Mouse (Mus musculus) forebrain, embryonic 11.5 days (tissue): ENCODE data around the gene Prkag2. TPM values are rescaled to one million over a fixed set of nuclear protein-coding genes. Genes with fewer than 3 reads are reported as not detected.
"Not testable (repeated sequence)": the region's sequence is repeated elsewhere in the genome, so short reads cannot be mapped to it uniquely, and the experiment has no call there.

Experiments
- ATAC-seq: fragments of 200-750 bp; cut with Nextera tagmentation; replicated peaks from 2 replicates; pipeline ENCODE4 v1.8.0; 2017; ENCODE audit warnings: moderate TSS enrichment; ENCODE audit not compliant: low FRiP score
- DNase-seq: peaks from one replicate; pipeline ENCODE4 v3.0.0-alpha.2; 2017; ENCODE audit warnings: low spot score
- H3K27ac ChIP-seq: fragments of 300-500 bp; sonication (generic); 2 replicates; pipeline ENCODE4 v1.5.1; 2014; ENCODE audit warnings: low read depth, low read length
- H3K27me3 ChIP-seq: fragments of 300-500 bp; sonication (generic); 2 replicates; pipeline ENCODE4 v1.6.1; 2014; ENCODE audit warnings: mild to moderate bottlenecking, low read length, mixed read lengths; ENCODE audit not compliant: control insufficient read depth, insufficient read depth
- H3K36me3 ChIP-seq: fragments of 300-500 bp; sonication (generic); 2 replicates; pipeline ENCODE4 v1.6.1; 2014; ENCODE audit warnings: mild to moderate bottlenecking, low read length, moderate library complexity, mixed read lengths; ENCODE audit not compliant: control insufficient read depth, insufficient read depth
- H3K4me1 ChIP-seq: fragments of 300-500 bp; sonication (generic); replicated peaks from 2 replicates; pipeline ENCODE4 v1.6.1; 2014; ENCODE audit warnings: low read length, mixed read lengths; ENCODE audit not compliant: control insufficient read depth, insufficient read depth
- H3K4me2 ChIP-seq: fragments of 300-500 bp; sonication (generic); 2 replicates; pipeline ENCODE4 v1.6.1; 2014; ENCODE audit warnings: low read depth, mild to moderate bottlenecking, low read length, moderate library complexity, mixed read lengths; ENCODE audit not compliant: severe bottlenecking
- H3K4me3 ChIP-seq: fragments of 300-500 bp; sonication (generic); 2 replicates; pipeline ENCODE4 v1.5.1; 2014; ENCODE audit warnings: low read depth, low read length
- H3K9ac ChIP-seq: fragments of 300-500 bp; sonication (generic); 2 replicates; pipeline ENCODE4 v1.6.1; 2014; ENCODE audit warnings: low read length
- H3K9me3 ChIP-seq: fragments of 300-500 bp; sonication (generic); 2 replicates; pipeline ENCODE4 v1.6.1; 2016; ENCODE audit warnings: low read length, mixed read lengths; ENCODE audit not compliant: control insufficient read depth
- WGBS: fragments of 180-500 bp; shearing (Covaris S2); extraction: QIAGEN DNeasy Blood & Tissue Kit; methylation state at CpG from one replicate; pipeline ENCODE4 v1.1.7; 2014; 5-methylcytosine and 5-hydroxymethylcytosine counted together
- polyA plus RNA-seq: library from polyadenylated mRNA; unstranded; fragments of >200 nt; fragmentation: Nextera tagmentation; extraction: Ambion mirVana; gene quantifications from 2 replicates; pipeline ENCODE4 v1.2.1, GENCODE M21; 2014

Prkag2 gene
- polyA plus RNA-seq, 1 experiment from 2014 or later: 54.4 TPM

DNA sequence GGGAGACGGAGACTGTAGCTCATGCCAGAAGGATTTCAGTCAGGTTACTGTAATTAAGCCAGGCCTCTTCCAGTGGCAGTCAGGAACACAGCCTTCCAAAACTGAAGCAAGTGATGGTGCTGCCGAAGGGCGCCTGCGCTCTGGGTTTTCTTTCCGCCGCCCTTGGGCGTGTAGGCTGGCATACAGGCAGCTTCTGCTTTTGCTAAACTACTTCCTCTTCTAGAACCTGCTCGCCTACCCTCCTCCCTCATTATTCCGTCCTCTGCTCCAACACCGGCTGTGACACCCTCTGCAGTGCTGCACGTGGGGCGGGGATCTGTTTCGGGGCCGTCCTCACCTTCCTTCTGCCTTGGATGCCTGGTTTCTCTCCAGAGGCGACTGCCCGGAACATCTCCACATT, 18.9 kb downstream of the Prkag2 start:
- Histone ChIP-seq H3K4me1 (no peaks in the 10 kb centered on the region), H3K27ac (no peak overlapping the region), H3K4me3 (no peak overlapping the region), H3K4me2 (no peak overlapping the region), H3K27me3 (no peaks in the 10 kb centered on the region), H3K36me3 (no peaks in the 10 kb centered on the region), H3K9me3 (no peaks in the 10 kb centered on the region), H3K9ac (no peak overlapping the region)
- DNase-seq (no peak), ATAC-seq (no peak)
- 85% methylated on average over 16 of the region's 16 CpGs for WGBS

DNA sequence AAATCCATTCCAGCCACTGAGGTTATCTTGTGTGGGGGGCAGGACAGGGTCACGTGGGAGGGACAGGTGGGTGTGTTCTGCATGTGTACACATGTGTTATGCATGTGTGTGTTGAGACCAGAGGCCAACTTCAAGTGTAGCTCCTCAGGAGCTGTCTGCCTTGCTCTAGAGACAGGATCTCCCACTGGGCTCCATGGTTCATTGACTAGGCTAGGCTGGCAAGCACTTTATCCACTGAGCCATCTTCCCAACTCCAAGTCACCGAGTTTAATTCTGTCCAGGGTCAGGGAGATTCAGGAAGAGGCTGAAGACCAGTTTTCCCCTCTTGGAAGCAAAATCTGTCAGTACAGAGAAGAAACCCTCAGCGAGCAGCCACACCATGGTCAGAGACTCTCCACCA, 19.4 kb downstream of the Prkag2 start:
- no peak overlapping the region for H3K9ac ChIP-seq
- H3K9me3 ChIP-seq: no peaks in the 10 kb centered on the region
- no peak overlapping the region for H3K27ac ChIP-seq
- WGBS: 78% methylated on average over 3 of the region's 3 CpGs
- no peak overlapping the region for H3K4me2 ChIP-seq
- H3K36me3 ChIP-seq: no peaks in the 10 kb centered on the region
- no peak overlapping the region for H3K4me3 ChIP-seq
- no peaks in the 10 kb centered on the region for H3K4me1 ChIP-seq
- DNase-seq: no peak
- H3K27me3 ChIP-seq: no peaks in the 10 kb centered on the region
- no peak for ATAC-seq

DNA sequence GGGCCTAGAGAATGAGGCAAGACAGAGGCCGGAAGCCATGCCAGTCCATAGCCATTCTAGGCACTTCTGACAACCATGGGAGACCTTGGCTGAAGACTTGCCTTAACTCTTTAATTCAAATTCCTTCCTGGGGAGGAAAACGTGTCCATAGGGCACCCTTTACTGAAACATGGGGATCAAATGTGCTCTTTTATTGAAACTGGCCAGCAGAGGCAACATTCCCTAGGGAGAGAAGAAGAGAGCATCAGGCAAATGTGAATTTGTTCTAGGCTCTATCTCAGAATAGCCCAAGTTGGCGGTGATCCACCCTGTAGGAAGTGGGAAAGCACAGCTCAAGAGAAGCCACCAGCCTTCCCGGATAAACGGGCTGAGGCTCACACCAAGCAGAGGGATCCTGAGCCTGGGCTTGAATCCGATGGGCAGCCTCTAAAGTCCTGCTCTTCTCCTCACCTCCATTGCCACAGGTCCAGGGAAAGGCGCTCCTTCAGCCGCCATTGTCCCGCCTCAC, 19.9 kb downstream of the Prkag2 start:
- no peak overlapping the region for H3K4me2 ChIP-seq
- H3K4me1 ChIP-seq: no peaks in the 10 kb centered on the region
- no peaks in the 10 kb centered on the region for H3K9me3 ChIP-seq
- H3K4me3 ChIP-seq: no peak overlapping the region
- H3K27me3 ChIP-seq: no peaks in the 10 kb centered on the region
- no peak overlapping the region for H3K27ac ChIP-seq
- no peak for ATAC-seq
- no peak for DNase-seq
- WGBS: 92% methylated on average over 9 of the region's 9 CpGs
- no peak overlapping the region for H3K9ac ChIP-seq
- H3K36me3 ChIP-seq: no peaks in the 10 kb centered on the region

- Histone ChIP-seq H3K4me2 (no peak overlapping the region), H3K4me1 (no peaks in the 10 kb centered on the region), H3K27me3 (no peaks in the 10 kb centered on the region), H3K27ac (no peak overlapping the region), H3K9ac (no peak overlapping the region), H3K9me3 (no peaks in the 10 kb centered on the region), H3K36me3 (no peaks in the 10 kb centered on the region), H3K4me3 (no peak overlapping the region)
- ATAC-seq: no peak
- 97% methylated on average over 9 of the region's 9 CpGs for WGBS
- no peak for DNase-seq
Measured at GRCm38 (mm10) chr5:25079766-25080265, 20.6 kb downstream of the Prkag2 start.

GRCm38 (mm10) chr5:25077873-25078651, 22.4 kb downstream of the Prkag2 start:
- ATAC-seq (no peak), DNase-seq (no peak)
- H3K9ac ChIP-seq: no peak overlapping the region
- H3K4me2 ChIP-seq: no peak overlapping the region
- H3K27me3 ChIP-seq: no peaks in the 10 kb centered on the region
- H3K9me3 ChIP-seq: no peaks in the 10 kb centered on the region
- no peak overlapping the region for H3K27ac ChIP-seq
- 76% methylated on average over 8 of the region's 8 CpGs for WGBS
- H3K36me3 ChIP-seq: no peaks in the 10 kb centered on the region
- H3K4me3 ChIP-seq: no peak overlapping the region
- H3K4me1 ChIP-seq: no peaks in the 10 kb centered on the region

- not testable (repeated sequence) for H3K9ac ChIP-seq, ATAC-seq, H3K4me3 ChIP-seq, H3K9me3 ChIP-seq, DNase-seq, H3K4me1 ChIP-seq, H3K27ac ChIP-seq, H3K4me2 ChIP-seq, H3K27me3 ChIP-seq, H3K36me3 ChIP-seq
- WGBS: 96% methylated on average over 13 of the region's 13 CpGs
Measured at GRCm38 (mm10) chr5:25077258-25077657, 23.2 kb downstream of the Prkag2 start.

DNA sequence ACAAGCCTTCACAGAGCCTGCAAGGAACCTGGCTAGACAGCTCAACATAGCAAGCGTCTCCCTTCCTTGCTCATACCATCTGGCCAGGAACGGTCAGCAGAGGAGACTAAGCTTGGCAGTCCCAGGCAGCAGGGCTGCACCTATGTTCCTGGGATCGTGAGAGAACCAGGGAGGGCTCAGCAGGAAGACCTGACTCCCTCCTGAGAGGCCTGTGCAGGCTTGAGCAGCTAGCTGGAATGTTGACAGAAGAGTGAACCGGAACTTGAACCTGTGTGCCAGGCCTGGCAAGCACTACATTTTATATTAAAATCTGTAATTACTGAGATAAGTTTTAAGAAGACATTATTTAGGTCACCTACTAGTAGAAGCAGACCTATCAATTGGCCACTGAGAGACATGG, 24.8 kb downstream of the Prkag2 start:
- Histone ChIP-seq H3K36me3 (no peaks in the 10 kb centered on the region), H3K4me3 (no peak overlapping the region), H3K9ac (no peak overlapping the region), H3K27me3 (no peaks in the 10 kb centered on the region), H3K4me2 (no peak overlapping the region), H3K27ac (no peak overlapping the region), H3K4me1 (no peaks in the 10 kb centered on the region), H3K9me3 (no peaks in the 10 kb centered on the region)
- WGBS: 81% methylated on average over 4 of the region's 4 CpGs
- ATAC-seq: no peak
- DNase-seq: no peak

GRCm38 (mm10) chr5:25069815-25070214, 30.6 kb downstream of the Prkag2 start:
- Histone ChIP-seq H3K4me3 (no peak overlapping the region), H3K4me2 (no peak overlapping the region), H3K36me3 (no peaks in the 10 kb centered on the region), H3K9me3 (no peaks in the 10 kb centered on the region), H3K9ac (no peak overlapping the region), H3K27ac (no peak overlapping the region), H3K4me1 (no peaks in the 10 kb centered on the region), H3K27me3 (no peaks in the 10 kb centered on the region)
- no peak for ATAC-seq
- 84% methylated on average over 5 of the region's 5 CpGs for WGBS
- DNase-seq: no peak

GRCm38 (mm10) chr5:25067122-25067521, 33.3 kb downstream of the Prkag2 start:
- no peak overlapping the region for H3K27ac ChIP-seq
- WGBS: 67% methylated on average over 6 of the region's 6 CpGs
- DNase-seq (no peak), ATAC-seq (no peak)
- no peak overlapping the region for H3K4me2 ChIP-seq
- no peaks in the 10 kb centered on the region for H3K4me1 ChIP-seq
- H3K9me3 ChIP-seq: no peaks in the 10 kb centered on the region
- no peak overlapping the region for H3K4me3 ChIP-seq
- H3K9ac ChIP-seq: no peak overlapping the region
- no peaks in the 10 kb centered on the region for H3K36me3 ChIP-seq
- H3K27me3 ChIP-seq: no peaks in the 10 kb centered on the region
